Mouse (Mus musculus) G1E (cell line): Measurements from ENCODE around the gene Larp6. TPM values are rescaled to one million over a fixed set of nuclear protein-coding genes. Genes with fewer than 3 reads are reported as not detected.

ENCODE experiments used
- ATAC-seq: 2 replicates; pipeline ENCODE4 v1.8.0; 2016; ENCODE audit warnings: mild to moderate bottlenecking; ENCODE audit not compliant: insufficient number of reproducible peaks, poor library complexity, low FRiP score, severe bottlenecking; ENCODE audit errors: extremely low read depth
- DNase-seq: peaks from one replicate; pipeline ENCODE4 v3.0.0; 2012; ENCODE audit warnings: low spot score
- H3K27me3 ChIP-seq: 2 replicates; pipeline ENCODE4 v1.6.1; 2012; ENCODE audit warnings: mild to moderate bottlenecking, low read length, inconsistent platforms; ENCODE audit not compliant: insufficient read depth
- H3K36me3 ChIP-seq: replicated peaks from 2 replicates; pipeline ENCODE3; 2012; ENCODE audit warnings: mild to moderate bottlenecking, inconsistent platforms
- H3K4me1 ChIP-seq: 2 replicates; pipeline ENCODE4 v1.6.1; 2012; ENCODE audit warnings: low read depth, low read length, inconsistent platforms, mixed read lengths; ENCODE audit not compliant: insufficient read depth
- H3K4me3 ChIP-seq: 2 replicates; pipeline ENCODE4 v1.5.1; 2012; ENCODE audit warnings: low read depth, mild to moderate bottlenecking, inconsistent platforms, low read length, moderate library complexity, mixed read lengths
- H3K9me3 ChIP-seq: replicated peaks from 2 replicates; pipeline ENCODE4 v1.6.1; 2012; ENCODE audit warnings: inconsistent platforms
- CTCF ChIP-seq: IDR thresholded peaks from 2 replicates; pipeline ENCODE4 v1.5.1; 2012; ENCODE audit warnings: low read depth, low read length, inconsistent platforms, mixed read lengths
- GATA1 ChIP-seq: IDR thresholded peaks from 2 replicates; pipeline ENCODE4 v1.6.1; 2012; ENCODE audit warnings: borderline replicate concordance, low read length, inconsistent platforms, mixed read lengths
- GATA2 ChIP-seq: IDR thresholded peaks from 2 replicates; pipeline ENCODE4 v1.6.1; 2012; ENCODE audit warnings: low read depth, low read length, inconsistent platforms, borderline replicate concordance
- POLR2AphosphoS5 ChIP-seq: IDR thresholded peaks from 2 replicates; pipeline ENCODE4 v1.6.1; 2012; ENCODE audit warnings: low read depth, low read length, inconsistent platforms; ENCODE audit not compliant: insufficient replicate concordance
- TAL1 ChIP-seq: conservative IDR thresholded peaks from 2 replicates; pipeline ENCODE4 v1.6.1; 2012; ENCODE audit warnings: low read depth, low read length, inconsistent platforms, mixed read lengths
- polyA plus RNA-seq: library from polyadenylated mRNA; stranded (reverse); fragments of >175 nt; gene quantifications from 2 replicates; pipeline ENCODE4 v1.2.3, GENCODE M21; 2012
- total RNA-seq, 2 experiments: library from RNA; stranded (forward) in 1 of 2; stranded (reverse) in 1 of 2; fragments of 200-1000 nt in 1 of 2; fragments of >200 nt in 1 of 2; fragmentation: Nextera tagmentation in 1 of 2; gene quantifications; 2 replicates each; pipeline ENCODE4 v1.2.3; 2014 to 2017

Larp6 gene
- total and polyA plus RNA-seq, 3 experiments, result not detected

GRCm38 (mm10) chr9:60749105-60749504 is 36.3 kb downstream of the Larp6 start:
- DNase-seq (no peak), ATAC-seq (no peak)
- Histone ChIP-seq H3K4me1 (no peaks in the 10 kb centered on the region), H3K27me3 (peaks cover 2% of the 10 kb centered on the region; the same call in 1 of the 2 replicates), H3K36me3 (no peaks in the 10 kb centered on the region), H3K4me3 (no peak overlapping the region), H3K9me3 (0 out of 2 replicates have a peak, but pooled peaks cover 3% of the 10 kb centered on the region)
- TF ChIP-seq TAL1 (no peak), POLR2AphosphoS5 (no peak), CTCF (no peak), GATA1 (no peak), GATA2 (no peak)

DNA sequence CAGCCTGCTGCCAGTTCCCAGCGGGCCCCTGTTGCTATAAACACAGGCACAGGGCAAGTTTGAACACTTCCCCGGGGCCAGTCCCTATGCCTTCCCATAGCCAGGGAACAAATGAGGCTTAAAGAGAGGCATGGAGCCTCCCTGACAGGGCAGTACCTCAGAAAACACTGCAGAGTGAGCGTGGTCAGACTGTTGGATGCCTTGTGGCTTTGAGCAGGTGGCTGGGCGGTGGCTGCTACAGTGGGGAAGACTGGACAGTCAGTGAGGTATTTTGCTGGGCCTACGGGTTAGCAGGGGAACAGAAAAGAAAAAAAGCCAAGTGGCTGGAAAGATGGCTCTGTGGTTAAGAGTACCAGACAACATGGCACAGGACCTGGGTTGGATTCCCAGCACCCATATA is 38.3 kb downstream of the Larp6 start:
- H3K27me3 ChIP-seq, result peaks cover 2% of the 10 kb centered on the region; the same call in 1 of the 2 replicates
- TF ChIP-seq GATA2 (no peak), TAL1 (no peak), CTCF (no peak), POLR2AphosphoS5 (no peak)
- no peak overlapping the region for H3K4me3 ChIP-seq
- H3K9me3 ChIP-seq, result 0 out of 2 replicates have a peak, but pooled peaks cover 3% of the 10 kb centered on the region
- ATAC-seq (no peak), DNase-seq (no peak)
- H3K36me3 ChIP-seq, result no peaks in the 10 kb centered on the region
- no peaks in the 10 kb centered on the region for H3K4me1 ChIP-seq

GRCm38 (mm10) chr9:60751971-60752370 is 39.2 kb downstream of the Larp6 start:
- ATAC-seq (no peak), DNase-seq (no peak)
- H3K4me1 ChIP-seq, result no peaks in the 10 kb centered on the region
- H3K9me3 ChIP-seq, result 0 out of 2 replicates have a peak, but pooled peaks cover 3% of the 10 kb centered on the region
- H3K27me3 ChIP-seq, result peaks cover 2% of the 10 kb centered on the region; the same call in 1 of the 2 replicates
- TF ChIP-seq POLR2AphosphoS5 (no peak), GATA2 (no peak), GATA1 (no peak), TAL1 (no peak), CTCF (no peak)
- no peak overlapping the region for H3K4me3 ChIP-seq
- H3K36me3 ChIP-seq, result no peaks in the 10 kb centered on the region

DNA sequence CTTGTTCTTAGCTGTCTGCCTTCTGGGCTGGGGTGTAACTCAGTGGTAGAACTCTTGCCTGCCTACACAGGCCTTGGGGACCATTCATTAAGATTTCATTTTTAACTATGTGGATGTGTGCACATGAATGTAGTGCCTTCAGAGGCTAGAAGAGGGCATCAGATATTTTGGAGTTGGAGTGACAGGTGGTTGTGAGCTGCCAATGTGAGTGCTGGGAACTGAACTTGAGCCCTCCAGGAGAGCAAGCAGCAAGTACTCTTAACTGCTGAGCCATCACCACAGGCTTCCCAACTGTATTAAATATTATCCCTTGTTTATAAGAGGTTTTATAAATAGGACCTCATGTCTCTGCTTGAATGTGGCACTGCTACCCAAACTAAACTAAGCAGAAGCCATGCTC is 39.8 kb downstream of the Larp6 start:
- Histone ChIP-seq H3K9me3 (0 out of 2 replicates have a peak, but pooled peaks cover 3% of the 10 kb centered on the region), H3K4me3 (no peak overlapping the region), H3K27me3 (peaks cover 2% of the 10 kb centered on the region; the same call in 1 of the 2 replicates), H3K4me1 (no peaks in the 10 kb centered on the region), H3K36me3 (no peaks in the 10 kb centered on the region)
- no peak for ATAC-seq
- no peak for TF ChIP-seq POLR2AphosphoS5
- TF ChIP-seq GATA1, result no peak
- no peak for TF ChIP-seq GATA2
- TF ChIP-seq TAL1, result no peak
- no peak for TF ChIP-seq CTCF
- DNase-seq, result no peak

- H3K4me3 ChIP-seq, result no peak overlapping the region
- ATAC-seq (no peak), DNase-seq (peak; percentile 9)
Observed at GRCm38 (mm10) chr9:60756258-60756657, 43.5 kb downstream of the Larp6 start.

GRCm38 (mm10) chr9:60756866-60757740 is 44.3 kb downstream of the Larp6 start:
- no peaks in the 10 kb centered on the region for H3K36me3 ChIP-seq
- H3K27me3 ChIP-seq, result no peaks in the 10 kb centered on the region
- ATAC-seq, result no peak
- H3K9me3 ChIP-seq, result no peaks in the 10 kb centered on the region
- H3K4me3 ChIP-seq, result no peak overlapping the region
- no peaks in the 10 kb centered on the region for H3K4me1 ChIP-seq
- no peak for TF ChIP-seq CTCF
- TF ChIP-seq GATA1, result no peak
- no peak for TF ChIP-seq GATA2
- no peak for TF ChIP-seq POLR2AphosphoS5
- DNase-seq, result no peak

More at GRCm38 (mm10) chr9:60756258-60756657, 43.5 kb downstream of the Larp6 start:
- H3K36me3 ChIP-seq, result no peaks in the 10 kb centered on the region
- no peaks in the 10 kb centered on the region for H3K27me3 ChIP-seq
- TF ChIP-seq CTCF, result peak; percentile 58; the same call in 1 of the 2 replicates
- no peak for TF ChIP-seq GATA2
- H3K4me1 ChIP-seq, result no peaks in the 10 kb centered on the region
- no peaks in the 10 kb centered on the region for H3K9me3 ChIP-seq
